Mouse (Mus musculus) midbrain, embryonic 13.5 days (tissue): ENCODE data around the gene Pde4d. TPM values are rescaled to one million over a fixed set of nuclear protein-coding genes. Genes with fewer than 3 reads are reported as not detected.

Experiments used
- ATAC-seq: fragments of 200-750 bp; cut with Nextera tagmentation; 2 replicates; pipeline ENCODE4 v1.8.0; 2017; ENCODE audit warnings: mild to moderate bottlenecking, moderate TSS enrichment, moderate library complexity
- H3K27ac ChIP-seq: fragments of 300-500 bp; sonication (generic); 2 replicates; pipeline ENCODE4 v1.5.1; 2015; ENCODE audit warnings: inconsistent platforms, mild to moderate bottlenecking, moderate library complexity
- H3K27me3 ChIP-seq: fragments of 300-500 bp; sonication (generic); 2 replicates; pipeline ENCODE4 v1.6.1; 2015; ENCODE audit warnings: mild to moderate bottlenecking, inconsistent platforms
- H3K36me3 ChIP-seq: fragments of 300-500 bp; sonication (generic); 2 replicates; pipeline ENCODE4 v1.6.1; 2015; ENCODE audit warnings: mild to moderate bottlenecking, inconsistent platforms
- H3K4me1 ChIP-seq: fragments of 300-500 bp; sonication (generic); replicated peaks from 2 replicates; pipeline ENCODE4 v1.6.1; 2015; ENCODE audit warnings: inconsistent platforms
- H3K4me2 ChIP-seq: fragments of 300-500 bp; sonication (generic); replicated peaks from 2 replicates; pipeline ENCODE4 v1.6.1; 2015; ENCODE audit warnings: moderate library complexity, mild to moderate bottlenecking, inconsistent platforms
- H3K4me3 ChIP-seq: fragments of 300-500 bp; sonication (generic); replicated peaks from 2 replicates; pipeline ENCODE4 v1.5.1; 2015; ENCODE audit warnings: mild to moderate bottlenecking, inconsistent platforms
- H3K9ac ChIP-seq: fragments of 300-500 bp; sonication (generic); replicated peaks from 2 replicates; pipeline ENCODE4 v1.6.1; 2015; ENCODE audit warnings: mild to moderate bottlenecking, inconsistent platforms
- H3K9me3 ChIP-seq: fragments of 300-500 bp; sonication (generic); 2 replicates; pipeline ENCODE4 v1.6.1; 2016; ENCODE audit warnings: mild to moderate bottlenecking, inconsistent platforms
- WGBS: fragments of 180-500 bp; shearing (Covaris S2); methylation state at CpG from one replicate; pipeline ENCODE4 v1.1.7; 2015; 5-methylcytosine and 5-hydroxymethylcytosine counted together
- polyA plus RNA-seq: library from polyadenylated mRNA; unstranded; fragments of >200 nt; fragmentation: Nextera tagmentation; extraction: Ambion mirVana; gene quantifications from 2 replicates; pipeline ENCODE4 v1.2.1, GENCODE M21; 2015

Gene Pde4d
- polyA plus RNA-seq, 1 experiment from 2014 or later: 19.7 TPM

DNA sequence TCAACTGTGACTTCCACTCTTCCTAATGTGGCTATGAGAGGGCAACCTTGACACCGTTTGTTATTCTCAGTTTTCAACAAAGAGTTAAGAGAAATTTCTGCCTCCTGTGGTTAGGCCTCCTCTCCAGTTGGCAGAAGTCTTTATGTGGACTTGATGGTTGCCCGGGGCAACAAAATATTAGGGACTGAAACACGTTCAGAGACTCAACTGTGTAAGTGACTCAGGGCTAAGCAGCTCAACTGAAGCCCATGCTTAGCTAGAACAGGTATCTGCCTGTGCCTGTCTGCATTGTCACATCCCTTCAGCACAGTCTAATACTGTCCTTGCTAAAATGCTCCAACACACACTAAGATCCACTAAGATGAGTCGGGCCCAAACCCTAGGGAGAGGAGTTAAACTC lies 1339.4 kb downstream of the Pde4d start:
- no peak overlapping the region for H3K4me2 ChIP-seq
- WGBS: 52% methylated on average over 4 of the region's 4 CpGs
- H3K4me3 ChIP-seq: no peak overlapping the region
- H3K27ac ChIP-seq: no peak overlapping the region
- H3K9ac ChIP-seq: no peak overlapping the region
- ATAC-seq: no peak
- H3K4me1 ChIP-seq: no peaks in the 10 kb centered on the region
- H3K9me3 ChIP-seq: no peaks in the 10 kb centered on the region
- no peaks in the 10 kb centered on the region for H3K36me3 ChIP-seq
- H3K27me3 ChIP-seq: no peaks in the 10 kb centered on the region

DNA sequence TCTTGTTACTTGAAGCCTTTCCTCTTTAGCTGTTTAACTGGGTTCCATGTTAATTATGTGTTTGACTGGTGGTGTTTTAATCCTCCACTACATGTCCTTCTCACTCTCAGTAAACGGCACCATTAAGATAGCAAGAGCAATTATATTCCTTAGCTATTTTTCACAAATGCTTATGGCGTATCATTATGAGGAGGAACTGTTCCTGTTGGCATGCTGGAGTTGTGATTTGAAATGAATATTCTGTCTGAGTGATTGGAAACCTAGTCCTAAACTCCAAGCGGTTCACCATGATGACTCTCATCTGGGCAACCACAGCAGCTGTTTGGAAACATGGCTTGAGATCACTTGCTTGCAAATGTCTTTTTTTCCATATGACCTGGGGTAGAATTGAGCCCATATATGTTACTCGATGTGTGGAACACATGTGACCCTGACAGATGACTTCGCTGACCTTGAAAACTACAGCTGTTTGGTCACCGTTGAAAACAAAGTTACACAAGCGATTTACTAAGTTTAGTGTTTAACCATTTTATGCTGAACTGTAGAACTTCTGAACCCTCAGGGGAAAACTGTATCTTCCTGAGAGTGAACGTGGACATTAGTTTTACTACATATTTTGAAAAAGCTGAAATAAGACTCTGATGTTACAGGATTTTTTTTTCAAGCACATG lies 1340.4 kb downstream of the Pde4d start:
- no peaks in the 10 kb centered on the region for H3K9me3 ChIP-seq
- H3K9ac ChIP-seq: no peak overlapping the region
- H3K4me2 ChIP-seq: no peak overlapping the region
- H3K36me3 ChIP-seq: no peaks in the 10 kb centered on the region
- 93% methylated on average over 8 of the region's 8 CpGs for WGBS
- H3K4me3 ChIP-seq: no peak overlapping the region
- no peaks in the 10 kb centered on the region for H3K4me1 ChIP-seq
- ATAC-seq: no peak
- H3K27ac ChIP-seq: no peak overlapping the region
- H3K27me3 ChIP-seq: no peaks in the 10 kb centered on the region

DNA sequence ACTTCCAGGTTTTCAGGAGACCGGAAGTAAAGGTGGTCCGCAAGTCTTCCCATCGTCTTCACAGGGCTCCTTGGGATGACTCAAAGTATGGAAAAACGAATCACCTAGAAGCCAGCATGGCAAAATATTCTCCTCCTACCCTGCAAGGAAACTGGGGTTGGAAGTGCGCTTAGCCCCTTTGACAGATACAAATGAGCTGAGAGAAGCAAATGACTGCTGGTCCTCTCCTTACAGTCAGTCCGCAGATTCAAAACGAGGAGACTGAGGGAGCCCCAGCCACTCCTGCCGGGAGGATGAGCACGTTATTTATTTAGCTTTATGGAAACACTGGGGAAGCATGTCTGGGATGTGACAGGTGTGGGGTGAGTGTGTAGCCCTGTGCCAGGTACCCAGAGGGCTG lies 1344.2 kb downstream of the Pde4d start:
- no peaks in the 10 kb centered on the region for H3K27me3 ChIP-seq
- no peaks in the 10 kb centered on the region for H3K36me3 ChIP-seq
- H3K4me2 ChIP-seq: no peak overlapping the region
- no peak overlapping the region for H3K4me3 ChIP-seq
- no peaks in the 10 kb centered on the region for H3K4me1 ChIP-seq
- WGBS: 86% methylated on average over 9 of the region's 9 CpGs
- no peak overlapping the region for H3K9ac ChIP-seq
- ATAC-seq: no peak
- no peaks in the 10 kb centered on the region for H3K9me3 ChIP-seq
- no peak overlapping the region for H3K27ac ChIP-seq

DNA sequence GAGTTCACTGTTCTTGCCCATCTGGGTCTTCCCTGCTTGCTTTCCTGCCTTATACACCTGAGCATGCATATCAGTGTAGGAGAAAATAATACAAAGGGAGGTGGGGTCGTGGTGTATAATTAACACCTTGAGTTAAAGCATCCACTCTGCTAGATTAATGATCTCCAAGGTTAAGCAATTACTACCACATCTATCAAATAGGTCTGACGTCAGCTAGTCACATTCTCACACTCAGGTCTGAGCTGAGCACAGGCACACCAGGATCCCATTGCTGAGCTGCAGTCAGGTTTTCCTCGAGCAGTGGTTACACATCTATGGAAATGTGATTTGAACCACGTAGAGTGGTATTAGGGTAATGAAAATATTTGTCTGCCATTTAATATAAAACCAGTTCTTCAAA lies 1348.9 kb downstream of the Pde4d start:
- H3K36me3 ChIP-seq: no peaks in the 10 kb centered on the region
- H3K4me1 ChIP-seq: no peaks in the 10 kb centered on the region
- H3K27me3 ChIP-seq: no peaks in the 10 kb centered on the region
- WGBS: 83% methylated on average over 4 of the region's 4 CpGs
- no peaks in the 10 kb centered on the region for H3K9me3 ChIP-seq
- no peak for ATAC-seq
- H3K9ac ChIP-seq: no peak overlapping the region
- no peak overlapping the region for H3K27ac ChIP-seq
- no peak overlapping the region for H3K4me3 ChIP-seq
- no peak overlapping the region for H3K4me2 ChIP-seq

DNA sequence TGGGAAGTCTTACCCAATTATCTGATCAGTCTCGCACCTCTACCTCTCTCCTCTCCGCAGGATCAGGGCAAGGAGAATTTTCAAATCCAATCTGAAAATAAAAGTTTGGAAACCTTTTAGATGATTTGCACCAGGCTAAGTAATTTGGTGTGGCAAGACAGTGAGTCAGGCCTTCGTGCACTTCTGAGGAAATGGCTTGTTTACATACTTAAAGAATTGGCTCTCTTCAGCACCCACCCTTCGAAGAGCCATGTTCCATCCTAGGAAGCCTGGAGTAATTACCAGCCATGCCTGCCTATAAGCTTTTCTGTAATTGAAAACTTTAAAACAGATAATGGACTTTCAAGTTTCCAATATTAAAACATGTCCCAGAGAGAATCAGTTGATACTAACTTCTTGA lies 1352.5 kb downstream of the Pde4d start:
- no peaks in the 10 kb centered on the region for H3K9me3 ChIP-seq
- no peak overlapping the region for H3K4me3 ChIP-seq
- H3K27ac ChIP-seq: no peak overlapping the region
- no peak overlapping the region for H3K9ac ChIP-seq
- no peaks in the 10 kb centered on the region for H3K36me3 ChIP-seq
- no peak for ATAC-seq
- no peaks in the 10 kb centered on the region for H3K4me1 ChIP-seq
- no peaks in the 10 kb centered on the region for H3K27me3 ChIP-seq
- no peak overlapping the region for H3K4me2 ChIP-seq
- WGBS: 70% methylated on average over 4 of the region's 4 CpGs

DNA sequence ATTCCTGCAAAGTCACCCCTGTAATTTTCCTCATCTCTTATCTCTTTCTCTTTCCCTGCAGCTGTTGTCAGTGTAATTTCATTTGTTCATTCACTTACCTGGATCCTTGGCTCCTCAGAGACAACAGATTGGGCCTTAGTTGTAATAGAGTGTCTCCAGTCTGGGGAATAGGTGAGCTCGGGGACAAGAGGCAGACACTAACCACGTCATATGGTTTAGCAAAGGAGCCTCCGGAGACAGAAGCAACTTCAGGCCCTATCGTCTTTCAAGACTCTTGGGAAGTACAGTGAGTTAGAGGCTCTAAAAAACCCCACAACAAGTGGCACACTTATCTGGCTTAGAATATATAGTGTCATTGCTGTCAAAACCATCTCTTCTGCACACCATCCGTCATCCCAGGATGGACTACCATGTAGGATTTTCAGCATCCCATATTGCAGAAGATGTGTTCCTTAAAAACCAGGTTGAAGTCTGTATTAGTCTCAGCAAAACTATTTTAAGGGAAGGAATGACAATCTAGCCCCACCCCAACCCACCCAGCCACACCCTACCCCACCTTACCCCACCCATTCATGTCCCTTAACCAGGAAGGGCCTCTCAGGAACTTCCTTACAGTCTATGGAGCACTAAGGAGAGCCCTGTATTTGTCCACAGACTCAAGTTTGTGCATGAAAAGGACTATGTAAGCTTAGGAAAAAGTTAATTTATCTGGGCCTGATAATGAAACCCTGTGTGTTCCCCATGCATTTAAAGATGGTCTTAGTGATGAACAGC lies 1356.6 kb downstream of the Pde4d start:
- WGBS: 88% methylated on average over 5 of the region's 5 CpGs
- Histone ChIP-seq H3K4me3 (no peak overlapping the region), H3K27ac (no peak overlapping the region)

DNA sequence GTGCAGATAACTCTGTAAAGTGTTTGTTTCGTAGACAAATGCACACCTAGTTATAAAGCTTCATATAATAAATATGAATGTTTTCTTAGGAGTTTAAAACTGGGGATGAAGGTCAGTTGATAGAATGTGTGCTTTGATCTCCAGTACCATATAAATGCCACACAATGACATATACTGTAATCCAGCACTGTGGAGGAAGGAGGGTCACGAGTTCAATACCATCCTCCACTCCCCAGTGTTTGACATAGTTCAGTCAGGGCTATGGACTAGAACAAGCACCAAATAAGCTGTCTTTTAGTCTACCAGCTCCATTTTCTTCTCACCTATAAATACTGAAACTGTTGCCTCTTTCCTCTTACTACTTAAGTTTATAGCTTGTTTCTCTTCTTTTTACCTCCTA lies 1357.3 kb downstream of the Pde4d start:
- Histone ChIP-seq H3K9ac (no peak overlapping the region), H3K36me3 (no peaks in the 10 kb centered on the region), H3K4me2 (no peak overlapping the region), H3K27me3 (no peaks in the 10 kb centered on the region), H3K4me3 (no peak overlapping the region), H3K27ac (no peak overlapping the region), H3K4me1 (0 out of 2 replicates have a peak, but pooled peaks cover 6% of the 10 kb centered on the region), H3K9me3 (no peaks in the 10 kb centered on the region)
- whole genome bisulfite sequencing: 85% methylated on average over 2 of the region's 2 CpGs
- ATAC-seq: no peak

More for the DNA sequence above, 1356.6 kb downstream of the Pde4d start:
- Histone ChIP-seq H3K9ac (no peak overlapping the region), H3K36me3 (no peaks in the 10 kb centered on the region), H3K27me3 (no peaks in the 10 kb centered on the region), H3K4me2 (no peak overlapping the region), H3K4me1 (0 out of 2 replicates have a peak, but pooled peaks cover 6% of the 10 kb centered on the region), H3K9me3 (no peaks in the 10 kb centered on the region)
- ATAC-seq: no peak

DNA sequence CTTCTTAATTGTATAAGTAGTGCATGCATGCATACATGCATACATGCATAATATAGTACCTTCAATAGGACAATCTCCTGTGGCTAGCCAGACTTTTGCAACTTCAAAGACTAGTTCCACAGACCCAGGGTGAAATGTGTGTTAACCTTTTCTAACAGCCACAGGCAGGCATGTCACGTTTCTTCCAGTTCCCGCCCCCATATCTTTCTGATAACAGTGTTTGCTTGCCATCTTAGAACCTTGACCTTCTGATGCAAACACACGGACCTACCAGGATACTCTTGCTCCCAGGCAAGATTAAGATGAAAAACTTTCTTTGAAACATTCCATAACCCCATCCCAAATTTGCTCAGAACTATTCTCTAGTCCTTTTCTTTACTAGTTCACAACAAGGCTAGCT lies 1357.7 kb downstream of the Pde4d start:
- no peak overlapping the region for H3K4me2 ChIP-seq
- H3K27me3 ChIP-seq: no peaks in the 10 kb centered on the region
- H3K4me3 ChIP-seq: no peak overlapping the region
- no peaks in the 10 kb centered on the region for H3K9me3 ChIP-seq
- H3K4me1 ChIP-seq: 0 out of 2 replicates have a peak, but pooled peaks cover 6% of the 10 kb centered on the region
- H3K9ac ChIP-seq: no peak overlapping the region
- ATAC-seq: no peak
- H3K36me3 ChIP-seq: no peaks in the 10 kb centered on the region
- WGBS: 85% methylated on average over 3 of the region's 3 CpGs
- H3K27ac ChIP-seq: no peak overlapping the region

DNA sequence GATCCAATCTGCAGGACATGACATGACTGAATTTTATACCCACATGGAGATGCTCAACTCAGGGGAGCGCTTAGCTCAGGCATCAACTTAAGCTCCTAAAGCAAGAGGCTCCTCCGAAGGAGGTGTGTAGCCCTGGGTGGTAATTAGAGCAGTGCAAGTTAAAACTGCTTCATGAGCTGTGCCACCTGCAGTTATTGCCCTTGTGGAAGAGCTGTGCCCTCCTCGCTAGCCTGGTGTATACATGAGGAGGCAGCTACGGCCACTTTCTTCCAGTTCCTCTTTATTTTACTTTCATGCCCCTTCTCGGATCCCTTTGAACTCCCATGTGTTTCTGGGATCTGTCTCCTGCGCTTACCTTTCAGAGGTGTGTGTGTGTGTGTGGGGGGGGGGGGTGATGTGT lies 1358.3 kb downstream of the Pde4d start:
- ATAC-seq: no peak
- WGBS: 81% methylated on average over 6 of the region's 6 CpGs
- H3K36me3 ChIP-seq: no peaks in the 10 kb centered on the region
- H3K4me2 ChIP-seq: no peak overlapping the region
- H3K9me3 ChIP-seq: no peaks in the 10 kb centered on the region
- H3K9ac ChIP-seq: no peak overlapping the region
- 0 out of 2 replicates have a peak, but pooled peaks cover 6% of the 10 kb centered on the region for H3K4me1 ChIP-seq
- H3K27ac ChIP-seq: no peak overlapping the region; the same call in 1 of the 2 replicates
- no peak overlapping the region for H3K4me3 ChIP-seq
- H3K27me3 ChIP-seq: no peaks in the 10 kb centered on the region

DNA sequence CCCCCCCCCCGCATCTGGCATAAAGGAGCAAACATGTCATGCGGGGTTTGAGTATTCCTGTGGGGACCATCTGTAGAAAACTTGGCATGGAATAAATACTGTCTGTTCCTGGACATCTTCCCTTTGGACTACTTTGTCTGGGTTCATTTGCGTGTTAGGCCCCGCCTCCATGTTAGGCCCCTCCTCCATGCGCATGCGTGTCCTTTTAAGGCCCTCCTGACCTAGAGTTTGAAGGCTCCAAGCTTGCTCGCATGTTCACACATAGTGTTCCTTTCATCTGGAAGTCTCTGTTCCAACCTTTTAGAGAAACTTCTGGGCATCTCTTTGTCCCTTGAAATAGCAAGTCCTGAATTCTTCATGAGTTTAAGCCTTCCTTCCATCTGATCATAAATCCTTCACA lies 1359.2 kb downstream of the Pde4d start:
- Histone ChIP-seq H3K4me3 (no peak overlapping the region), H3K9ac (no peak overlapping the region), H3K27ac (no peak overlapping the region), H3K4me2 (no peak overlapping the region), H3K4me1 (0 out of 2 replicates have a peak, but pooled peaks cover 6% of the 10 kb centered on the region), H3K9me3 (no peaks in the 10 kb centered on the region), H3K27me3 (no peaks in the 10 kb centered on the region), H3K36me3 (no peaks in the 10 kb centered on the region)
- 95% methylated on average over 5 of the region's 7 CpGs for WGBS
- no peak for ATAC-seq

DNA sequence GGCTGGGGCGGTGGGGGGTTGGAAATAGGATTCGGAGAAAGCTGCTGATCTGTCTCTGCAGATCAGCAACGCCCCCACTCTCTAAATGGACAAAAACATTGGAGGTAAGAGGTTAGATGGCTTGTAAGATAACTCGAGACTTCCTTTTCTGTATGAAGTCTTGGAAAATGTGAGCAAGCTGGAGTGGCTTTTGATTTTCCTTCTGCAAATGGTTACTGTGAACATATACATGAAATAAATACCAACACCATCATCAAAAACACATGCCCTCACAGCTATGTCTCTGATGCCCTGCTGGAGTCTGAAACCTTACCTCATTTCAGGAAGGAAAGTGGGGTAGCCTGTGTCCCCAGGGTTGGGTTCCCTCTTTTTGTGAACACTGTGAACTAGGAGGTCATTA lies 1359.9 kb downstream of the Pde4d start:
- 0 out of 2 replicates have a peak, but pooled peaks cover 6% of the 10 kb centered on the region for H3K4me1 ChIP-seq
- WGBS: 84% methylated on average over 4 of the region's 4 CpGs
- no peak overlapping the region for H3K9ac ChIP-seq
- no peak overlapping the region for H3K4me3 ChIP-seq
- H3K27me3 ChIP-seq: no peaks in the 10 kb centered on the region
- no peak overlapping the region for H3K4me2 ChIP-seq
- H3K27ac ChIP-seq: no peak overlapping the region
- ATAC-seq: no peak
- H3K36me3 ChIP-seq: no peaks in the 10 kb centered on the region
- no peaks in the 10 kb centered on the region for H3K9me3 ChIP-seq

DNA sequence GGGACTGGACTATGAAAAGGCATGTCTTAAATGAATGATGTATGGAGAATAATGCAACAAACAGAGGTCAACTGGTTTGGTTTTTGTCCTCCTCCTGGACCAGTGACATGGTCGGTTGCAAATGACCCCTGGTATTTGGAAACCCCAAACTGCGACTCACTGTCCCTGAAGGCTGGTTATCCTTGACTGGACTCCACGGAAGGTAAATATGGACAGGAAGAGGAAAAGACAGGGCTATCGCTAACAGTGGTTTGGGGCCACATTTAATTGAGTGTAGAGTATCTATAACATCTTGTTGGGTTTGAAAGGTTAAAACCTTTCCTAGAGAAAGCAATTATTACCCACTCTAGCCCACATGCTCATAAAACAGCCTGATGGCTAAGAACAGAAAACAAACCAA lies 1364.2 kb downstream of the Pde4d start:
- Histone ChIP-seq H3K4me2 (no peak overlapping the region), H3K36me3 (no peaks in the 10 kb centered on the region), H3K4me1 (no peaks in the 10 kb centered on the region), H3K4me3 (no peak overlapping the region), H3K9ac (no peak overlapping the region), H3K27ac (no peak overlapping the region), H3K9me3 (no peaks in the 10 kb centered on the region), H3K27me3 (no peaks in the 10 kb centered on the region)
- WGBS: 91% methylated on average over 4 of the region's 4 CpGs
- ATAC-seq: no peak
